23 mouse cellular contexts compared by ENCODE assay signal in the genomic region with DNA sequence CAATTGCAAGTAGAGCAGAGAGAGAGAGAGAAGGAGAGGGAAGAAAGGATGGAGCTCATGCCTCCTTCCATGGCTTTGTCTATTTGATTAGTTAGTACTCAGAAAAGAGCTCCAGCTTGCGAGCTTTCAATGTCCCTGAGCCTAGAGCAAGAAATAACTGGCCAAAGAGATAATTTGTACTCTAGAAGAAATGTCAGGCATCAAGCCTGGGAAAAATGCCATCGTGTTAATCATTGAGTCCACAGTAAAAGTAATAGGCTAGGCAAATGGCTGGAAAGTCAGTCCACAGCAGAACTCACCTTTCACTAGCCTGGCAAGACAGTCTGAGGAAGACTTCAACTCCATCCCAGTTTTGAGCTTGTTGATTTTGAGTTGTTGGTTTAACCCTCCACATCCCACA.
DNase-seq lines count a peak whose midpoint lies in the region; ATAC-seq and TF ChIP-seq lines count a peak whose summit lies in the region.
"Had no signal": no experiment of that assay in that cellular context is flagged by ENCODE, and none has a peak within 500 bp of the region (broad histone marks: within the 10 kb centered on the region; RNA-seq: fewer than 3 reads in every experiment).

No protein-coding gene starts in this region.

- H3K27ac ChIP-seq in kidney, adult 2 months (ENCODE audit: insufficient read depth, low read depth, low read length): no peak overlapping the region
- no peak overlapping the region for H3K27ac ChIP-seq in hindbrain, embryonic 13.5 days
- H3K27ac ChIP-seq: gastrocnemius, adult 2 months; heart, embryonic 15.5 days; hindbrain, embryonic 15.5 days had no signal

- no peak overlapping the region for H3K9ac ChIP-seq in hindbrain, embryonic 13.5 days
- H3K9ac ChIP-seq: forebrain, postnatal 0 days; heart, embryonic 12.5 days; heart, embryonic 15.5 days; hindbrain, embryonic 15.5 days had no signal

- no peak for TF ChIP-seq POLR2A in kidney, adult 2 months (IDR thresholded peaks at IDR 0.05; ENCODE audit: low read depth, low read length)

- H3K27me3 ChIP-seq in kidney, adult 2 months (replicated peaks; ENCODE audit: control insufficient read depth, insufficient read depth, low read length): no peaks in the 10 kb centered on the region
- H3K27me3 ChIP-seq in hindbrain, embryonic 13.5 days: no peaks in the 10 kb centered on the region
- H3K27me3 ChIP-seq: heart, embryonic 12.5 days; heart, embryonic 15.5 days; hindbrain, embryonic 15.5 days; Patski had no signal

- no peaks in the 10 kb centered on the region for H3K36me3 ChIP-seq in kidney, adult 2 months (ENCODE audit: control insufficient read depth, insufficient read depth, low read length)
- H3K36me3 ChIP-seq in hindbrain, embryonic 13.5 days: no peaks in the 10 kb centered on the region
- H3K36me3 ChIP-seq: heart, embryonic 12.5 days; heart, embryonic 15.5 days; hindbrain, embryonic 15.5 days had no signal

- no peak for TF ChIP-seq CTCF in kidney, adult 2 months (conservative IDR thresholded peaks at IDR 0.05; ENCODE audit: insufficient read depth, insufficient read length, low read depth, low read length)

- H3K4me2 ChIP-seq in hindbrain, embryonic 13.5 days: no peak overlapping the region
- H3K4me2 ChIP-seq: heart, embryonic 12.5 days; heart, embryonic 15.5 days; hindbrain, embryonic 15.5 days had no signal

- 42% methylated on average over 2 of the region's 2 CpGs for WGBS in kidney, adult 2 months
- WGBS in hindbrain, embryonic 13.5 days: 82% methylated on average over 2 of the region's 2 CpGs

- H3K4me1 ChIP-seq in kidney, adult 2 months (ENCODE audit: control insufficient read depth, insufficient read depth, low read length): no peaks in the 10 kb centered on the region; the same call in 1 of the 2 replicates
- H3K4me1 ChIP-seq in hindbrain, embryonic 13.5 days (replicated peaks): no peaks in the 10 kb centered on the region
- H3K4me1 ChIP-seq: heart, embryonic 12.5 days; heart, embryonic 15.5 days; hindbrain, embryonic 15.5 days had no signal

- no peaks in the 10 kb centered on the region for H3K9me3 ChIP-seq in hindbrain, embryonic 13.5 days
- H3K9me3 ChIP-seq: heart, embryonic 12.5 days; heart, embryonic 15.5 days; hindbrain, embryonic 15.5 days had no signal

- H3K4me3 ChIP-seq in kidney, adult 2 months (ENCODE audit: insufficient read depth, low read depth, low read length): no peak overlapping the region
- no peak overlapping the region for H3K4me3 ChIP-seq in hindbrain, embryonic 13.5 days
- H3K4me3 ChIP-seq: gastrocnemius, adult 2 months; heart, embryonic 12.5 days; heart, embryonic 15.5 days; hindbrain, embryonic 15.5 days had no signal

- peak; percentile 14 for DNase-seq in adrenal gland, adult 2 months
- DNase-seq in adrenal gland, postnatal 36 days: no peak
- DNase-seq in kidney, adult 2 months: peak; percentile 85
- DNase-seq in kidney, postnatal 10 days: no peak
- peak; percentile 24 for DNase-seq in kidney, postnatal 14 days
- DNase-seq in kidney, postnatal 4 days: no peak
- DNase-seq in NIH3T3 (ENCODE audit: low read depth): peak; percentile 3
- DNase-seq: adrenal gland, adult 8-10 months; adrenal gland, postnatal 25 days; cerebellum, adult 18-20 months; cerebellum, adult 9-10 months; cerebellum, postnatal 14 days; forebrain, postnatal 0 days; gastrocnemius, adult 2 months; gastrocnemius, postnatal 14 days; heart, postnatal 10 days; heart, postnatal 36 days had no signal

- ATAC-seq in hindbrain, embryonic 13.5 days (ENCODE audit: low FRiP score): no peak
- ATAC-seq: forebrain, embryonic 14.5 days; forebrain, postnatal 0 days; Patski had no signal

Comparison
In these comparisons a context has a peak if more than half of its experiments do, and no peak if none do; other contexts are left out.
1. DNase-seq: peak in adrenal gland, adult 2 months (single experiment), kidney, adult 2 months (single experiment), kidney, postnatal 14 days (single experiment) and NIH3T3 (single experiment); none in adrenal gland, postnatal 36 days (0 of 2), kidney, postnatal 10 days (single experiment) and kidney, postnatal 4 days (0 of 2).